Mouse (Mus musculus) liver (tissue): ENCODE results near the gene Gm11034.
A peak's percentile ranks its signal among the peaks of the same experiment; 100 is the strongest.

Source experiments
- DNase-seq: peaks from one replicate; pipeline ENCODE4 v3.0.0-alpha.2; 2020; ENCODE audit warnings: mixed read lengths

Gm11034 gene

DNA sequence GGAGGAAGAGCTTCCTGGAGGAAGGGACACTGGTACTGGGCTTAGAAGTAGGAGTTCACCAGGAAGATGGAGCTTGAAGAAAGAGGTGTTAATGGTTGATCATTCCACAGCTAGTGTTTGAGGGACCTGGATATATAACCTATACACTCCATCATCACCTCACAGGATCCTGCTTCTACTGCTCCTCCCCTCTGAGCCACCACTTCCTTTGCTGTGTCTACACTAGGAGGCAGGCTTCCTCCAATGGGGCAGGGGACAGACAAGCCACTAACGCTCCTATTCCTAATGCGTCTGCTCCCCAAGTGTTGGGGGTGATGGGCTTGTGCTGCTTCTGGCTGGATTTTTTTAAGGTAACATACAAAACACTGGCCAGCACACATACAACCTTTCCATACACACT lies 2.7 kb downstream of the Gm11034 start:
- no peak for DNase-seq

DNA sequence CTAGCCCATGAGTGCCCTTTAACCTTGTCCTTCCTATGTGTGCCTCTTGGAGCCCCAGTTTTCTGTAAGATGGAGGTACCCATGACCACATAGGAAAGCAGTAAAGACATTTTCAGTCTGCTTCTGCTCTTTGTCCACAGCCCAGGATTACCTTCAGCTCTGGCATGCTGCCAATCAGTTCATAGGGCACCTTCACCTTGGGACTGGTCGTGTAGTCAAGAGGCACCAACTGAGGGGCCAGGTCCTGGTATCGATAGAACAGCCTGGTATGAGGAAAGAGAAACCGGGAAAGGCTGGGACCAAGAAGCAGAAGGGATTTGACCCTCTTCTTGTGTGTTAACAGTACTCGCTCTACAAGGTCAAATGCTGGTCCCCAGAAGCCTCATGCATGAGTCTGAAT lies 3.2 kb downstream of the Gm11034 start:
- no peak for DNase-seq

GRCm38 (mm10) chr8:72208582-72208981 lies 4.9 kb downstream of the Gm11034 start:
- no peak for DNase-seq

DNA sequence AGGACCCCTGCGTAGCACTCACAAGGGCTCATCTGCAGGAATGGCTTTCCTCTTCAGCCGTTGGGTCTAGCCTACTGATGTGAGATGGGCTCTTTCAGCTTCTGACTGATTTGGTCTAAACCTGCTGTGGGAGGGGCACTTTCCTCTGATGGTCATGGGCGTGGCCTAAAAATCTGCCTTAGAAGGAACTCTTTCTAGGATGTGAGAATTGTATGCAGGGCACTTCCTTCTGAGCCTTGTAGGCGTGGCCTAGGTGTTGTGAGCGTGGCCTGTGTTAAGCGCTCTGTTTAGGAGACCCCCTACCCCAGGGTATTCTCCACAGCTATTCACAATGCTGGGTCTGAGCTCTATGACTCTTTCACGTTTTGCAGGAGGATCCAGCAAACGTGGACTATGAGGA lies 15.4 kb downstream of the Gm11034 start:
- DNase-seq = peak; percentile 14

DNA sequence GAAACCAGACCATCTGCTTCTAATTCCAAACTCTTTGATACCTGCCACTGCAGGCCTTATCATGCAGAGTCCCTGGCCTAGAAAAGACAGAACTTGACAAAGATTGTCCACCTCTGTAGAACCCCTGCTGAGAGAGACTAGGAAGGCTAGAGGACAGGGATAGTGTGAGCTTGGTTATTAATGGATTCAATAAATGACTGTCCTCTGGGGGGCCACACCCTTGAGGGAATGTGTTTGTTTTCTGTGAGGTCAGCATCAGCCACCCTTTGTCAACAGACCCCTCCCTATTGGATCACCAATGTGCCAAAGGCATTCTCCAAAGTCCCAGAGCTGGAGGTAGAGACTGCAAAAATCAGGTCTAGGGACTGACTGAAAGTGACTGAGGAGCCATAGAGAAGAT lies 21.4 kb downstream of the Gm11034 start:
- DNase-seq = no peak

DNA sequence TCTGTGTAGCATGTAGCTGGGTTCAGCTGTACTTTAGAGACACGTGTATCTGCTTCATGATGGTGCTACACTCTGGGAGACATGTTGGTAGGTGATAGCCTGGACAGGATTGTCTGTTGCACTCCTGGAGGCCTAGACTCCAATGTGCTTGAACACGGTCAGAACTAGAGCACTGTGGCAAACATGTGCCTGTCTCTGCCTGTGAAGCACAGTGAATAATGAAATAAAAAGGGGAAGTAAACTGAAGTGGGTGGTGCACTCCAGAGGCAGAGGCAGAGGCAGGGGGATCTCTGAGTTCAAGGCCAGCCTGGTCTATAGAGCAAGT lies 23.3 kb downstream of the Gm11034 start:
- DNase-seq = no peak

DNA sequence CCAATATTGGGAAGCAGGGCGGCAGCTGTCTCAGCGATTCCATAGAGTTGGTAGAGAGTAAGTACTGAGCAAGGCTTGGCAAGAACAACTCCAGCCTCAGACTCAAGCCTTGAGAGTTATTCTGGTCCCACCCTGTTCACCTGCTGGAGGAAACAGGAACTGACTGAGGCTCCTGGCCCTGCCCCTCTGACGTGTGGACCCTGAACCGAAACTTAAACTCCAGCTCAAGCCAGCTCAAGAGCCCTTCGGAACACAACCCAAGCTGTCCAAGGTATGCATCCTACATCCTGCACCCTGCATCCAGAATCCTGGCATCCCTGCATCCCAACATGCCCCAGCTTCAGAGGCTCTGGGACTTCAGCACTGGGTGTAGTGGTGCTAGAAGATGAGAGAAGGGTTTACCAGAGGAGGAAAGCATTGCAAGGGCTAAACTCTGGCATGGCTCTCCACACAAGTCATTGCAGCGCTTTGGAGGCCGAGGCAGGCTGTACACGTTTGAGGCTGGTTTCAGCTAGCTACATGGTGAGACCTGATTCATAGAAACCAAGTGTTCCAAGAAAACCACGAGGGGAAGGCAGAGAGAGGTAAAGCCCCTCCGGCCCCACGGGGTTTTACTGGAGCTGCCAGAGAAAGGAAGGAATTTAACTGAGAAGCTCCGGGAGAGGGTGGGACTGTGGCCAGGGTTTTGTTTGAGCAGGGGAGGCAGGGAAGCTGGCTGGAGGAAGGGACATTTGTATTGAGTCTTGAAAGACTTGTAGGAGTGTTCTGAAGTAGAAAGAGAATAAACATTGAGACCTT lies 23.8 kb downstream of the Gm11034 start, which contains the start of gene Hsh2d:
TSS of gene Hsh2d (plus strand) at position 222 of the 798 bp plus-strand sequence.
- no peak for DNase-seq

DNA sequence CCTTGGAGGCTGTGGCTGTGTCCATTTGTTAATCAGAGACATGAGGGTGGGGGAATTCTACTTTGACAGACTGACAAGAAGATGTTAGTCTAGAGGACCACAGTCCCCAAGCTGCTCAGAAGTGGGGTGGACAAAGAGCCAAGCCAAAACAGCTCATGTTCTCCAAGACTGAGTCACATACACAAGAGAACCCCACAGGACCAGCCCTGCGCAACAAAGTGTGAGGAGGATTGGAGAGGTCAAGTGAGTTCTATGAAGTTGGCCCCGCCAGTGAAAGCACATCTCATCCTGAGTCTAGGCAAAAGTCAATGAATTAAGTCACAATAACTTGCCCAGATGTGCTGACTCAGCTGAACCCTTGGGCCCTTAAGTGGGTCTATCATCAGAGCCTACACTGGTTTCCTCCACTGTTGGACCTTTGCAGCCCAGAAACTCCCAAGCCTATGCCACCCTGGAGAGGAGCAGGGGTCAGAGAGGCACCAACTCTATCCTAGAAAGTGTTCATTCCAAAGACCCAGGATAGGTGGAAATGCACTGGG lies 25.6 kb downstream of the Gm11034 start:
- DNase-seq = no peak

GRCm38 (mm10) chr8:72183554-72184202 lies 29.8 kb downstream of the Gm11034 start:
- no peak for DNase-seq

- peak; percentile 66 for DNase-seq
Measured at GRCm38 (mm10) chr8:72177346-72177925, 36.0 kb downstream of the Gm11034 start.

GRCm38 (mm10) chr8:72169681-72170249 lies 43.7 kb downstream of the Gm11034 start:
- DNase-seq = peak; percentile 16

DNA sequence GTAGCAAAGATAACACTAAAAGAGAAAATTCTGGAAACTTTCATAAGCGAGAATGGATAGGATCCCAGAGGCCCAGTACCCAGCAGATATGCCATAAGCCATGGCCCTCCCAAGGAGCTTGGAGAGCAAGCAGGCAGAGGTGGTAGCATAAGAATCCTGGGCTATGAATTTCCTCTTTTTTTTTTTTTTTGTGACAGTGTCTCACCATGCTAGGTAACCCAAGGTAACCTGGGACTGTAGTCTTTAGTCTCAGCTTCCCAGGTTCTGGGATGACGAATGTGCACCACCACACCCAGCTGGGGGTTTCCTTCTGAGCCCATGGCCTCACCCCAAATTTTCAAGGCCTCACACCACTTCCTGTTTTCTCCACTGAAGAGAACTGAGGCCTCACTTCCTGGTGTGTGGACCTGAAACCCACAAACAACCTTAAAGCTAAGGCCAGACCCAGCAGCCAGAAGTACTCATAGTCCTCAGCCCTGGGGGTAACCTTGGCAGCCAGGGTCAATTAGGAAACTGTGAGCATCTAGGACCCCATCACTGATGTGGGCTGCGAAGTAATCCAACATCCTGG lies 44.3 kb downstream of the Gm11034 start:
- DNase-seq = no peak
